In genomic region chr8:69540331-69540730, GRCm38 (mm10) we compare ENCODE assay signal across 36 mouse cellular contexts. TPM values are rescaled to one million over a fixed set of nuclear protein-coding genes. Genes with fewer than 3 reads are reported as not detected.
"Had no signal": no experiment of that assay in that cellular context is flagged by ENCODE, and none has a peak within 500 bp of the region (broad histone marks: within the 10 kb centered on the region; RNA-seq: fewer than 3 reads in every experiment).

No protein-coding gene starts in this region.

RNA-seq across cellular contexts. Expression of gene Gm7697, which starts 17.6 kb away (rescaled TPM):
- total RNA-seq: heart, postnatal 10 days; heart, postnatal 14 days; heart, postnatal 36 days; heart, postnatal 4 days; hematopoietic stem cell, adult 5-6 weeks; layer of hippocampus, adult 18-20 months; layer of hippocampus, adult 2 months; layer of hippocampus, postnatal 10 days; layer of hippocampus, postnatal 25 days; layer of hippocampus, postnatal 36 days; left cerebral cortex, adult 18-20 months had no signal
- polyA plus RNA-seq: heart, embryonic 10.5 days; heart, embryonic 11.5 days; heart, embryonic 12.5 days; heart, embryonic 13.5 days; heart, embryonic 14.5 days; heart, embryonic 15.5 days; heart, embryonic 16.5 days; heart, postnatal 0 days; hindbrain, embryonic 10.5 days; hindbrain, embryonic 11.5 days; hindbrain, embryonic 13.5 days; hindbrain, embryonic 14.5 days; hindbrain, embryonic 15.5 days; hindbrain, embryonic 16.5 days; inflammation-experienced regulatory T-cells, adult 6 months; intestine, embryonic 14.5 days; intestine, embryonic 15.5 days; intestine, embryonic 16.5 days; intestine, postnatal 0 days; kidney, adult 2 months; kidney, embryonic 14.5 days; kidney, embryonic 15.5 days; kidney, embryonic 16.5 days; kidney, postnatal 0 days; large intestine, adult 2 months had no signal
